Mouse (Mus musculus) midbrain, embryonic 11.5 days (tissue): ENCODE data around the gene Josd1. TPM values are rescaled to one million over a fixed set of nuclear protein-coding genes. Genes with fewer than 3 reads are reported as not detected.

Experiments
- ATAC-seq: fragments of 200-750 bp; cut with Nextera tagmentation; 2 replicates; pipeline ENCODE4 v1.8.0; 2017; ENCODE audit warnings: moderate TSS enrichment, moderate library complexity; ENCODE audit not compliant: low FRiP score
- DNase-seq: peaks from one replicate; pipeline ENCODE4 v3.0.0; 2015; ENCODE audit warnings: low spot score; ENCODE audit errors: missing footprints
- H3K27ac ChIP-seq: fragments of 300-500 bp; sonication (generic); 2 replicates; pipeline ENCODE4 v1.5.1; 2014; ENCODE audit warnings: low read depth, low read length
- H3K27me3 ChIP-seq: fragments of 300-500 bp; sonication (generic); 2 replicates; pipeline ENCODE4 v1.6.1; 2014; ENCODE audit warnings: mild to moderate bottlenecking, low read length, moderate library complexity, mixed read lengths; ENCODE audit not compliant: control insufficient read depth, insufficient read depth
- H3K36me3 ChIP-seq: fragments of 300-500 bp; sonication (generic); 2 replicates; pipeline ENCODE4 v1.6.1; 2014; ENCODE audit warnings: mild to moderate bottlenecking, low read length, moderate library complexity, mixed read lengths; ENCODE audit not compliant: control insufficient read depth, insufficient read depth
- H3K4me1 ChIP-seq: fragments of 300-500 bp; sonication (generic); 2 replicates; pipeline ENCODE4 v1.6.1; 2014; ENCODE audit warnings: low read length; ENCODE audit not compliant: control insufficient read depth, insufficient read depth
- H3K4me2 ChIP-seq: fragments of 300-500 bp; sonication (generic); 2 replicates; pipeline ENCODE4 v1.6.1; 2014; ENCODE audit warnings: mild to moderate bottlenecking, moderate library complexity
- H3K4me3 ChIP-seq: fragments of 300-500 bp; sonication (generic); 2 replicates; pipeline ENCODE4 v1.5.1; 2014; ENCODE audit warnings: low read depth, low read length
- H3K9ac ChIP-seq: fragments of 300-500 bp; sonication (generic); 2 replicates; pipeline ENCODE4 v1.6.1; 2014; ENCODE audit warnings: low read length
- H3K9me3 ChIP-seq: fragments of 300-500 bp; sonication (generic); 2 replicates; pipeline ENCODE4 v1.6.1; 2016; ENCODE audit warnings: low read length; ENCODE audit not compliant: control insufficient read depth
- WGBS: fragments of 180-500 bp; shearing (Covaris S2); extraction: QIAGEN DNeasy Blood & Tissue Kit; methylation state at CpG from one replicate; pipeline ENCODE4 v1.1.7; 2014; 5-methylcytosine and 5-hydroxymethylcytosine counted together
- polyA plus RNA-seq: library from polyadenylated mRNA; unstranded; fragments of >200 nt; fragmentation: Nextera tagmentation; extraction: Ambion mirVana; gene quantifications from 2 replicates; pipeline ENCODE4 v1.2.1, GENCODE M21; 2014

The Josd1 gene
- polyA plus RNA-seq, 1 experiment from 2014 or later = 14.0 TPM

GRCm38 (mm10) chr15:79723439-79723838 is 35.7 kb upstream of the Josd1 start:
- Histone ChIP-seq H3K9me3 (no peaks in the 10 kb centered on the region), H3K4me2 (no peak overlapping the region), H3K27me3 (no peaks in the 10 kb centered on the region), H3K9ac (no peak overlapping the region), H3K36me3 (0 out of 2 replicates have a peak, but pooled peaks cover 11% of the 10 kb centered on the region), H3K4me1 (no peaks in the 10 kb centered on the region), H3K27ac (no peak overlapping the region), H3K4me3 (no peak overlapping the region)
- ATAC-seq (no peak), DNase-seq (no peak)
- 10% methylated on average over 1 of the region's 1 CpGs for WGBS

GRCm38 (mm10) chr15:79720796-79721195 is 33.1 kb upstream of the Josd1 start:
- peaks cover 21% of the 10 kb centered on the region for H3K36me3 ChIP-seq
- no peak for ATAC-seq
- H3K4me3 ChIP-seq = no peak overlapping the region
- no peaks in the 10 kb centered on the region for H3K4me1 ChIP-seq
- WGBS = 92% methylated on average over 4 of the region's 4 CpGs
- no peak for DNase-seq
- no peaks in the 10 kb centered on the region for H3K27me3 ChIP-seq
- no peak overlapping the region for H3K9ac ChIP-seq
- H3K4me2 ChIP-seq = no peak overlapping the region
- no peak overlapping the region for H3K27ac ChIP-seq
- H3K9me3 ChIP-seq = no peaks in the 10 kb centered on the region

GRCm38 (mm10) chr15:79720267-79720666 is 32.5 kb upstream of the Josd1 start:
- Histone ChIP-seq H3K27ac (no peak overlapping the region), H3K27me3 (no peaks in the 10 kb centered on the region), H3K4me2 (no peak overlapping the region), H3K9me3 (no peaks in the 10 kb centered on the region), H3K36me3 (peaks cover 25% of the 10 kb centered on the region), H3K4me3 (no peak overlapping the region), H3K9ac (no peak overlapping the region), H3K4me1 (no peaks in the 10 kb centered on the region)
- WGBS = 96% methylated on average over 8 of the region's 8 CpGs
- no peak for ATAC-seq
- DNase-seq = no peak

- DNase-seq = no peak
- H3K27me3 ChIP-seq = no peaks in the 10 kb centered on the region
- 88% methylated on average over 6 of the region's 6 CpGs for WGBS
- H3K9ac ChIP-seq = no peak overlapping the region
- H3K4me3 ChIP-seq = no peak overlapping the region
- H3K36me3 ChIP-seq = peaks cover 35% of the 10 kb centered on the region
- no peak for ATAC-seq
- H3K4me2 ChIP-seq = no peak overlapping the region
- no peaks in the 10 kb centered on the region for H3K4me1 ChIP-seq
- H3K27ac ChIP-seq = no peak overlapping the region
- no peaks in the 10 kb centered on the region for H3K9me3 ChIP-seq
Observed at GRCm38 (mm10) chr15:79716710-79717109, 29.0 kb upstream of the Josd1 start.

- DNase-seq (no peak), ATAC-seq (no peak)
- H3K4me1 ChIP-seq = no peaks in the 10 kb centered on the region
- 93% methylated on average over 7 of the region's 7 CpGs for WGBS
- no peak overlapping the region for H3K4me2 ChIP-seq
- H3K27me3 ChIP-seq = no peaks in the 10 kb centered on the region
- peaks cover 36% of the 10 kb centered on the region for H3K36me3 ChIP-seq
- H3K4me3 ChIP-seq = no peak overlapping the region
- no peaks in the 10 kb centered on the region for H3K9me3 ChIP-seq
- H3K9ac ChIP-seq = no peak overlapping the region
- H3K27ac ChIP-seq = no peak overlapping the region
Observed at GRCm38 (mm10) chr15:79715646-79716045, 27.9 kb upstream of the Josd1 start.

GRCm38 (mm10) chr15:79708229-79708822 is 20.6 kb upstream of the Josd1 start:
- H3K4me1 ChIP-seq = no peaks in the 10 kb centered on the region
- 92% methylated on average over 5 of the region's 5 CpGs for WGBS
- H3K9ac ChIP-seq = no peak overlapping the region
- DNase-seq = no peak
- no peak overlapping the region for H3K27ac ChIP-seq
- H3K36me3 ChIP-seq = peaks cover 12% of the 10 kb centered on the region; the same call in 1 of the 2 replicates
- H3K4me3 ChIP-seq = no peak overlapping the region
- no peaks in the 10 kb centered on the region for H3K27me3 ChIP-seq
- no peak for ATAC-seq
- H3K9me3 ChIP-seq = no peaks in the 10 kb centered on the region
- no peak overlapping the region for H3K4me2 ChIP-seq

GRCm38 (mm10) chr15:79706603-79707214 is 19.0 kb upstream of the Josd1 start:
- Histone ChIP-seq H3K27me3 (no peaks in the 10 kb centered on the region), H3K9ac (no peak overlapping the region), H3K4me1 (no peaks in the 10 kb centered on the region), H3K4me3 (no peak overlapping the region), H3K9me3 (no peaks in the 10 kb centered on the region), H3K4me2 (no peak overlapping the region), H3K36me3 (peaks cover 4% of the 10 kb centered on the region; the same call in 1 of the 2 replicates), H3K27ac (no peak overlapping the region)
- ATAC-seq (no peak), DNase-seq (no peak)
- WGBS = 93% methylated on average over 17 of the region's 17 CpGs

- Histone ChIP-seq H3K27me3 (no peaks in the 10 kb centered on the region), H3K27ac (no peak overlapping the region), H3K4me1 (peaks cover 2% of the 10 kb centered on the region; the same call in 1 of the 2 replicates), H3K36me3 (peaks cover 3% of the 10 kb centered on the region; the same call in 1 of the 2 replicates), H3K9ac (no peak overlapping the region), H3K4me3 (no peak overlapping the region), H3K9me3 (no peaks in the 10 kb centered on the region), H3K4me2 (no peak overlapping the region)
- DNase-seq = no peak
- no peak for ATAC-seq
- WGBS = 83% methylated on average over 9 of the region's 9 CpGs
Observed at GRCm38 (mm10) chr15:79697558-79698187, 10.0 kb upstream of the Josd1 start.

GRCm38 (mm10) chr15:79697011-79697410 is 9.3 kb upstream of the Josd1 start:
- no peak overlapping the region for H3K27ac ChIP-seq

More at GRCm38 (mm10) chr15:79697011-79697410, 9.3 kb upstream of the Josd1 start:
- ATAC-seq (no peak), DNase-seq (no peak)
- Histone ChIP-seq H3K9ac (no peak overlapping the region), H3K27me3 (no peaks in the 10 kb centered on the region), H3K36me3 (peaks cover 3% of the 10 kb centered on the region; the same call in 1 of the 2 replicates), H3K9me3 (no peaks in the 10 kb centered on the region), H3K4me1 (peaks cover 7% of the 10 kb centered on the region; the same call in 1 of the 2 replicates), H3K4me3 (no peak overlapping the region), H3K4me2 (no peak overlapping the region)
- WGBS = 87% methylated on average over 6 of the region's 6 CpGs
